Mouse (Mus musculus) kidney, adult 2 months (tissue): ENCODE data around the gene Mamstr. TPM values are rescaled to one million over a fixed set of nuclear protein-coding genes. Genes with fewer than 3 reads are reported as not detected.

Source experiments
- DNase-seq: peaks from one replicate; pipeline ENCODE4 v3.0.0; 2021
- H3K27ac ChIP-seq: fragments of 200-500 bp; 2 replicates; pipeline ENCODE4 v1.5.1; 2012; ENCODE audit warnings: low read depth, low read length, control low read depth, inconsistent platforms; ENCODE audit not compliant: insufficient read depth
- H3K27me3 ChIP-seq: fragments of 200-500 bp; replicated peaks from 2 replicates; pipeline ENCODE4 v1.6.1; 2012; ENCODE audit warnings: mild to moderate bottlenecking, moderate library complexity, low read length, inconsistent platforms; ENCODE audit not compliant: control insufficient read depth, insufficient read depth
- H3K36me3 ChIP-seq: fragments of 200-500 bp; 2 replicates; pipeline ENCODE4 v1.6.1; 2012; ENCODE audit warnings: mild to moderate bottlenecking, moderate library complexity, low read length, inconsistent platforms; ENCODE audit not compliant: control insufficient read depth, insufficient read depth
- H3K4me1 ChIP-seq: fragments of 200-500 bp; 2 replicates; pipeline ENCODE4 v1.6.1; 2011; ENCODE audit warnings: low read length; ENCODE audit not compliant: control insufficient read depth, insufficient read depth
- H3K4me3 ChIP-seq: fragments of 200-500 bp; 2 replicates; pipeline ENCODE4 v1.5.1; 2011; ENCODE audit warnings: mild to moderate bottlenecking, low read depth, low read length, control low read depth; ENCODE audit not compliant: insufficient read depth
- CTCF ChIP-seq: fragments of 200-500 bp; conservative IDR thresholded peaks from 2 replicates; pipeline ENCODE4 v1.5.1; 2011; ENCODE audit warnings: low read depth, mild to moderate bottlenecking, control low read depth, low read length, moderate library complexity, mixed read lengths; ENCODE audit not compliant: insufficient read depth, insufficient read length
- POLR2A ChIP-seq: fragments of 200-500 bp; IDR thresholded peaks from one replicate; pipeline ENCODE4 v1.6.1; 2011; ENCODE audit warnings: low read depth, low read length, control low read depth
- WGBS: fragments of 180-500 bp; shearing (Covaris S2); methylation state at CpG from one replicate; pipeline ENCODE4 v1.1.7; 2018; 5-methylcytosine and 5-hydroxymethylcytosine counted together
- polyA plus RNA-seq: library from polyadenylated mRNA; depleted of rRNA; stranded (reverse); fragments of >200 nt; gene quantifications from 2 replicates; pipeline ENCODE4 v1.2.3, GENCODE M21; 2012; rRNA removed

The Mamstr gene
- polyA plus RNA-seq, 1 experiment: 2.5 TPM

GRCm38 (mm10) chr7:45685811-45686210 is 46.0 kb downstream of the Mamstr start:
- H3K36me3 ChIP-seq: no peaks in the 10 kb centered on the region
- 70% methylated on average over 10 of the region's 10 CpGs for WGBS

GRCm38 (mm10) chr7:45686841-45687240 is 47.1 kb downstream of the Mamstr start:
- H3K27me3 ChIP-seq: no peaks in the 10 kb centered on the region
- no peak overlapping the region for H3K4me3 ChIP-seq
- no peak overlapping the region for H3K27ac ChIP-seq
- 65% methylated on average over 3 of the region's 3 CpGs for WGBS
- TF ChIP-seq CTCF: no peak
- no peak for TF ChIP-seq POLR2A
- no peaks in the 10 kb centered on the region for H3K36me3 ChIP-seq
- H3K4me1 ChIP-seq: peaks cover 4% of the 10 kb centered on the region; the same call in 1 of the 2 replicates
- peak; percentile 48 for DNase-seq

More at GRCm38 (mm10) chr7:45685811-45686210, 46.0 kb downstream of the Mamstr start:
- H3K4me1 ChIP-seq: peaks cover 4% of the 10 kb centered on the region; the same call in 1 of the 2 replicates
- no peak overlapping the region for H3K27ac ChIP-seq
- H3K27me3 ChIP-seq: no peaks in the 10 kb centered on the region
- DNase-seq: no peak
- TF ChIP-seq CTCF (no peak), POLR2A (no peak)
- no peak overlapping the region for H3K4me3 ChIP-seq

GRCm38 (mm10) chr7:45689099-45689498 is 49.3 kb downstream of the Mamstr start:
- Histone ChIP-seq H3K36me3 (no peaks in the 10 kb centered on the region), H3K27ac (no peak overlapping the region), H3K4me3 (no peak overlapping the region), H3K27me3 (no peaks in the 10 kb centered on the region), H3K4me1 (no peaks in the 10 kb centered on the region)
- DNase-seq: no peak
- TF ChIP-seq POLR2A (no peak), CTCF (no peak)
- WGBS: 68% methylated on average over 6 of the region's 6 CpGs

- TF ChIP-seq CTCF (no peak), POLR2A (no peak)
- WGBS: 44% methylated on average over 11 of the region's 11 CpGs
Measured at GRCm38 (mm10) chr7:45689800-45690199, 50.0 kb downstream of the Mamstr start.

GRCm38 (mm10) chr7:45692364-45692763 is 52.6 kb downstream of the Mamstr start:
- Histone ChIP-seq H3K4me1 (no peaks in the 10 kb centered on the region), H3K27ac (no peak overlapping the region), H3K27me3 (no peaks in the 10 kb centered on the region), H3K4me3 (no peak overlapping the region), H3K36me3 (no peaks in the 10 kb centered on the region)
- WGBS: 82% methylated on average over 2 of the region's 2 CpGs
- no peak for DNase-seq
- TF ChIP-seq CTCF (no peak), POLR2A (no peak)

More at GRCm38 (mm10) chr7:45689800-45690199, 50.0 kb downstream of the Mamstr start:
- H3K36me3 ChIP-seq: no peaks in the 10 kb centered on the region
- H3K4me1 ChIP-seq: no peaks in the 10 kb centered on the region
- H3K4me3 ChIP-seq: no peak overlapping the region
- H3K27ac ChIP-seq: peak overlapping the region; percentile 51
- peak; percentile 26 for DNase-seq
- H3K27me3 ChIP-seq: no peaks in the 10 kb centered on the region

GRCm38 (mm10) chr7:45693921-45694591 is 54.3 kb downstream of the Mamstr start, which contains the start of gene Sec1:
TSS of gene Sec1 (minus strand) at chr7:45694402.
- Histone ChIP-seq H3K27me3 (no peaks in the 10 kb centered on the region), H3K4me1 (no peaks in the 10 kb centered on the region), H3K27ac (no peak within 1 kb of the TSS), H3K4me3 (no peak within 1 kb of the TSS), H3K36me3 (no peaks in the 10 kb centered on the region)
- WGBS: 93% methylated on average over 50 of the region's 50 CpGs
- no peak for DNase-seq
- TF ChIP-seq POLR2A (no peak), CTCF (no peak)

GRCm38 (mm10) chr7:45695098-45695497 is 55.3 kb downstream of the Mamstr start:
- DNase-seq: no peak
- 37% methylated on average over 6 of the region's 6 CpGs for WGBS
- no peak overlapping the region for H3K4me3 ChIP-seq
- H3K27me3 ChIP-seq: peaks cover 3% of the 10 kb centered on the region; the same call in 1 of the 2 replicates
- no peaks in the 10 kb centered on the region for H3K36me3 ChIP-seq
- TF ChIP-seq CTCF (no peak), POLR2A (no peak)
- no peak overlapping the region for H3K27ac ChIP-seq
- H3K4me1 ChIP-seq: no peaks in the 10 kb centered on the region

Other genes with a start within 250 kb of the Mamstr start
- gene Snrnp70, start 244.2 kb upstream of the Mamstr start, polyA plus RNA-seq: 137 and 138 TPM in 2 replicates
- gene Kcna7, start 234.3 kb upstream of the Mamstr start, polyA plus RNA-seq: 0.07 and 0.91 TPM in 2 replicates
- 0.44 and 0.58 TPM in 2 replicates for gene Ntf5, start 226.3 kb upstream of the Mamstr start, polyA plus RNA-seq
- not detected in 2 replicates for gene Lhb, start 219.2 kb upstream of the Mamstr start, polyA plus RNA-seq
- gene Gys1, start 205.1 kb upstream of the Mamstr start, polyA plus RNA-seq: 57.4 and 61.2 TPM in 2 replicates
- 36.3 and 42.7 TPM in 2 replicates for gene Ruvbl2, start 201.9 kb upstream of the Mamstr start, polyA plus RNA-seq
- 6,932 and 8,155 TPM in 2 replicates for gene Ftl1, start 180.1 kb upstream of the Mamstr start, polyA plus RNA-seq
- 104 and 112 TPM in 2 replicates for gene Bax, start 173.1 kb upstream of the Mamstr start, polyA plus RNA-seq
- 0.20 and 0.46 TPM in 2 replicates for gene Tulp2, start 158.1 kb upstream of the Mamstr start, polyA plus RNA-seq
- 1.1 and 1.2 TPM in 2 replicates for gene Gm45808, start 153.2 kb upstream of the Mamstr start, polyA plus RNA-seq
- 6.0 and 6.1 TPM in 2 replicates for gene Dhdh, start 151.2 kb upstream of the Mamstr start, polyA plus RNA-seq
- gene Nucb1, start 129.6 kb upstream of the Mamstr start, polyA plus RNA-seq: 397 and 405 TPM in 2 replicates
- gene Ppp1r15a, start 113.7 kb upstream of the Mamstr start, polyA plus RNA-seq: 26.6 and 28.2 TPM in 2 replicates
- gene Plekha4, start 113.6 kb upstream of the Mamstr start, polyA plus RNA-seq: 4.6 and 5.9 TPM in 2 replicates
- gene Hsd17b14, start 85.1 kb upstream of the Mamstr start, polyA plus RNA-seq: 43.9 and 48.3 TPM in 2 replicates
- gene Bcat2, start 69.8 kb upstream of the Mamstr start, polyA plus RNA-seq: 185 and 188 TPM in 2 replicates
- not detected in 2 replicates for gene Fgf21, start 24.5 kb upstream of the Mamstr start, polyA plus RNA-seq
- gene Fut1, start 22.7 kb upstream of the Mamstr start, polyA plus RNA-seq: 0.05 and 0.11 TPM in 2 replicates
- 0.29 and 0.34 TPM in 2 replicates for gene Izumo1, start 18.2 kb upstream of the Mamstr start, polyA plus RNA-seq
- gene Rasip1, start 12.5 kb upstream of the Mamstr start, polyA plus RNA-seq: 19.9 and 20.4 TPM in 2 replicates
- not detected in 2 replicates for gene Fut2, start 26.4 kb downstream of the Mamstr start, polyA plus RNA-seq
- gene Ntn5, start 44.0 kb downstream of the Mamstr start, polyA plus RNA-seq: 0.09 TPM in 1 of 2 replicates, not detected in the other
- gene Sec1, start 54.4 kb downstream of the Mamstr start, polyA plus RNA-seq: 0.22 and 0.23 TPM in 2 replicates
- gene Car11, start 59.9 kb downstream of the Mamstr start, polyA plus RNA-seq: 8.1 and 8.3 TPM in 2 replicates
- gene Dbp, start 65.1 kb downstream of the Mamstr start, polyA plus RNA-seq: 106 and 116 TPM in 2 replicates
- gene Rpl18, start 75.5 kb downstream of the Mamstr start, polyA plus RNA-seq: 955 and 1,014 TPM in 2 replicates
- gene Sphk2, start 78.0 kb downstream of the Mamstr start, polyA plus RNA-seq: 57.2 and 68.3 TPM in 2 replicates
- 0.19 and 0.35 TPM in 2 replicates for gene Fam83e, start 81.2 kb downstream of the Mamstr start, polyA plus RNA-seq
- gene Spaca4, start 85.8 kb downstream of the Mamstr start, polyA plus RNA-seq: 0.15 and 0.28 TPM in 2 replicates
- gene Lmtk3, start 143.8 kb downstream of the Mamstr start, polyA plus RNA-seq: 5.7 and 7.3 TPM in 2 replicates
- 4.2 and 6.1 TPM in 2 replicates for gene Sult2b1, start 144.7 kb downstream of the Mamstr start, polyA plus RNA-seq
- gene Cyth2, start 174.6 kb downstream of the Mamstr start, polyA plus RNA-seq: 43.3 and 44.7 TPM in 2 replicates
- 0.28 and 0.31 TPM in 2 replicates for gene Kcnj14, start 184.8 kb downstream of the Mamstr start, polyA plus RNA-seq
- 12.3 and 12.9 TPM in 2 replicates for gene Grwd1, start 191.0 kb downstream of the Mamstr start, polyA plus RNA-seq
- 331 and 358 TPM in 2 replicates for gene Kdelr1, start 232.8 kb downstream of the Mamstr start, polyA plus RNA-seq
- 0.45 and 0.50 TPM in 2 replicates for gene Grin2d, start 238.4 kb downstream of the Mamstr start, polyA plus RNA-seq